Mouse (Mus musculus): ENCODE data around the gene Usp7. TPM values are rescaled to one million over a fixed set of nuclear protein-coding genes. Genes with fewer than 3 reads are reported as not detected.

Usp7 gene
- polyA plus RNA-seq, 2 experiments: 35.5 to 57.5 TPM

- no peak overlapping the region for H3K4me3 ChIP-seq (ENCODE audit: insufficient read depth in 1 of 2, low read depth in 2 of 2, low read length in 2 of 2)
- ATAC-seq (ENCODE audit: insufficient read depth) (no peak), DNase-seq (ENCODE audit: low read depth in 3 of 3, low spot score in 3 of 3) (no peak)
- no peaks in the 10 kb centered on the region for H3K9me3 ChIP-seq (ENCODE audit: control insufficient read depth, low read length)
- TF ChIP-seq CTCF (IDR thresholded peaks at IDR 0.05; ENCODE audit: low read depth): no peak
- no peak for TF ChIP-seq EP300 (IDR thresholded peaks at IDR 0.05; ENCODE audit: low read depth)
- H3K9ac ChIP-seq (replicated peaks): no peak overlapping the region
- WGBS (ENCODE audit: insufficient replicate concordance): 74% methylated on average over 7 of the region's 7 CpGs
- no peak overlapping the region for H3K27ac ChIP-seq
- peaks cover 16 to 29% of the 10 kb centered on the region in 2 experiments for H3K4me1 ChIP-seq (replicated peaks; ENCODE audit: control insufficient read depth in 2 of 2, insufficient read depth in 2 of 2, low read length in 1 of 2)
- no peak overlapping the region for H3K4me2 ChIP-seq (ENCODE audit: low read depth)
- peaks cover 7% of the 10 kb centered on the region for H3K36me3 ChIP-seq (replicated peaks; ENCODE audit: control insufficient read depth, insufficient read depth, low read depth)
- H3K27me3 ChIP-seq (ENCODE audit: control insufficient read depth, insufficient read depth, low read length): no peaks in the 10 kb centered on the region
Measured at GRCm38 (mm10) chr16:8827366-8827765, 35.3 kb upstream of the Usp7 start.

- Histone ChIP-seq H3K36me3 (replicated peaks; ENCODE audit: control insufficient read depth, insufficient read depth, low read depth) (no peaks in the 10 kb centered on the region), H3K27me3 (ENCODE audit: control insufficient read depth, insufficient read depth, low read length) (no peaks in the 10 kb centered on the region), H3K4me2 (ENCODE audit: low read depth) (peak overlapping the region; percentile 41), H3K4me1 (replicated peaks; ENCODE audit: control insufficient read depth in 2 of 2, insufficient read depth in 2 of 2, low read length in 1 of 2) (peaks cover 14 to 19% of the 10 kb centered on the region in 2 experiments), H3K27ac (peak overlapping the region; percentile 55), H3K4me3 (ENCODE audit: insufficient read depth in 1 of 2, low read depth in 2 of 2, low read length in 2 of 2) (no peak overlapping the region), H3K9ac (replicated peaks) (peak overlapping the region; percentile 7; the same call in 1 of the 2 replicates), H3K9me3 (ENCODE audit: control insufficient read depth, low read length) (no peaks in the 10 kb centered on the region)
- TF ChIP-seq EP300 (IDR thresholded peaks at IDR 0.05; ENCODE audit: low read depth): no peak
- TF ChIP-seq CTCF (IDR thresholded peaks at IDR 0.05; ENCODE audit: low read depth): no peak
- ATAC-seq (ENCODE audit: insufficient read depth) (peak; percentile 75), DNase-seq (ENCODE audit: low read depth in 3 of 3, low spot score in 3 of 3) (peak in 2 of 3 experiments; percentile 47 to 83)
- WGBS (ENCODE audit: insufficient replicate concordance): 26% methylated on average over 2 of the region's 2 CpGs
Measured at GRCm38 (mm10) chr16:8823661-8824060, 31.6 kb upstream of the Usp7 start.

GRCm38 (mm10) chr16:8822586-8822985 is 30.5 kb upstream of the Usp7 start:
- DNase-seq (ENCODE audit: low read depth in 3 of 3, low spot score in 3 of 3) (no peak), ATAC-seq (ENCODE audit: insufficient read depth) (no peak)
- no peaks in the 10 kb centered on the region for H3K9me3 ChIP-seq (ENCODE audit: control insufficient read depth, low read length)
- H3K27me3 ChIP-seq (ENCODE audit: control insufficient read depth, insufficient read depth, low read length): no peaks in the 10 kb centered on the region
- H3K36me3 ChIP-seq (replicated peaks; ENCODE audit: control insufficient read depth, insufficient read depth, low read depth): no peaks in the 10 kb centered on the region
- H3K9ac ChIP-seq (replicated peaks): no peak overlapping the region
- H3K4me2 ChIP-seq (ENCODE audit: low read depth): no peak overlapping the region
- H3K27ac ChIP-seq: no peak overlapping the region
- H3K4me3 ChIP-seq (ENCODE audit: insufficient read depth in 1 of 2, low read depth in 2 of 2, low read length in 2 of 2): no peak overlapping the region
- H3K4me1 ChIP-seq (replicated peaks; ENCODE audit: control insufficient read depth in 2 of 2, insufficient read depth in 2 of 2, low read length in 1 of 2): peaks cover 14 to 17% of the 10 kb centered on the region in 2 experiments
- 68% methylated on average over 4 of the region's 4 CpGs for WGBS (ENCODE audit: insufficient replicate concordance)
- TF ChIP-seq EP300 (IDR thresholded peaks at IDR 0.05; ENCODE audit: low read depth) (no peak), CTCF (IDR thresholded peaks at IDR 0.05; ENCODE audit: low read depth) (no peak)

DNA sequence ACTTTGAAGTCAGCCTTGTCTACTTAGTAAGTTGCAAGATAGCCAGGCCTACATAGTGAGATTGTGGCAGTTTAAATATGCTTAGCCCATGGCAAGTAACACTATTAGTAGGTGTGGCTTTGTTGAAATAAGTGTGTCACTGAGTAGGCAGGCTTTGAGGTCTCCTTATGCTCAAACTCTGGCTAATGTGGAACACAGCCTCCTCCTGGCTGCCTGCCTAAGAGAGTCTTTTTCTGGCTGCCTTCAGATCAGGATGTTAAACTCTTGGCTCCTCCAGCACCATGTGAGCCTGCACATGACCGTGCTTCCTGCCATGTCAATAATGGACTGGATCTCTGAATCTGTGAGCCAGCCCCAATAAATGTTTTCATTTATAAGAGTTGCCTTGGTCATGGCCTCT is 29.3 kb upstream of the Usp7 start:
- ATAC-seq (ENCODE audit: insufficient read depth): no peak
- no peak overlapping the region for H3K4me3 ChIP-seq (ENCODE audit: insufficient read depth in 1 of 2, low read depth in 2 of 2, low read length in 2 of 2)
- WGBS (ENCODE audit: insufficient replicate concordance): 59% methylated on average over 1 of the region's 1 CpGs

DNA sequence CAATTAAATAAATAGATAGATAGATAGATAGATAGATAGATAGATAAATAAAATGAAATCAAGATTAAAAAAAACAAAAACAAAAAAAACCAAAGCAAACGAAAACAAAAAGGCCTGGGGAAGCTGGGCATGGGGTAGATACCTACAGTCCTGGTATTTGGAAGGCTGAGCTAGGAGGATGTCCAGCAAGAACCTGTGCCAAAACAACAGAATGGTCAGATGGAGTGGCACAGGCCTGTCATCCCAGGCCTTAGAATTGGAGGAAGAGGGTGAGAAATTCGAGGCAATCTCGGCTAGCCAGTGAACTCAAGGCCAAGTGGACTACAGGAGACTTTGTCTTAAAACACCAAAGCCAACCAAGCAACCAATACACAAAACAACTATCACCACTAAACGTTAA is 25.8 kb upstream of the Usp7 start:
- TF ChIP-seq EP300 (IDR thresholded peaks at IDR 0.05; ENCODE audit: low read depth): no peak
- TF ChIP-seq CTCF (IDR thresholded peaks at IDR 0.05; ENCODE audit: low read depth): no peak
- ATAC-seq (ENCODE audit: insufficient read depth) (no peak), DNase-seq (ENCODE audit: low read depth in 3 of 3, low spot score in 3 of 3) (no peak)
- H3K27me3 ChIP-seq (ENCODE audit: control insufficient read depth, insufficient read depth, low read length): no peaks in the 10 kb centered on the region
- H3K27ac ChIP-seq: no peak overlapping the region
- no peak overlapping the region for H3K4me3 ChIP-seq (ENCODE audit: insufficient read depth in 1 of 2, low read depth in 2 of 2, low read length in 2 of 2)
- no peaks in the 10 kb centered on the region for H3K9me3 ChIP-seq (ENCODE audit: control insufficient read depth, low read length)
- peaks cover 3 to 4% of the 10 kb centered on the region in 2 experiments; a peak in 3 of 4 replicates for H3K4me1 ChIP-seq (replicated peaks; ENCODE audit: control insufficient read depth in 2 of 2, insufficient read depth in 2 of 2, low read length in 1 of 2)
- WGBS (ENCODE audit: insufficient replicate concordance): 54% methylated on average over 4 of the region's 4 CpGs
- H3K36me3 ChIP-seq (replicated peaks; ENCODE audit: control insufficient read depth, insufficient read depth, low read depth): no peaks in the 10 kb centered on the region
- no peak overlapping the region for H3K9ac ChIP-seq (replicated peaks)
- no peak overlapping the region for H3K4me2 ChIP-seq (ENCODE audit: low read depth)

More for the DNA sequence above, 29.3 kb upstream of the Usp7 start:
- TF ChIP-seq CTCF (IDR thresholded peaks at IDR 0.05; ENCODE audit: low read depth) (no peak), EP300 (IDR thresholded peaks at IDR 0.05; ENCODE audit: low read depth) (no peak)
- Histone ChIP-seq H3K27ac (no peak overlapping the region), H3K4me2 (ENCODE audit: low read depth) (no peak overlapping the region), H3K4me1 (replicated peaks; ENCODE audit: control insufficient read depth in 2 of 2, insufficient read depth in 2 of 2, low read length in 1 of 2) (peaks cover 14 to 17% of the 10 kb centered on the region in 2 experiments), H3K9ac (replicated peaks) (no peak overlapping the region), H3K27me3 (ENCODE audit: control insufficient read depth, insufficient read depth, low read length) (no peaks in the 10 kb centered on the region), H3K36me3 (replicated peaks; ENCODE audit: control insufficient read depth, insufficient read depth, low read depth) (no peaks in the 10 kb centered on the region), H3K9me3 (ENCODE audit: control insufficient read depth, low read length) (no peaks in the 10 kb centered on the region)
- no peak for DNase-seq (ENCODE audit: low read depth in 3 of 3, low spot score in 3 of 3)

Measured in liver, embryonic 14.5 days (tissue).